Mouse (Mus musculus) MEL (cell line): ENCODE measurements at regions not wholly inside any gene's neighbourhood (a gene's known extent, or its start where the extent isn't known, plus 50 kb on each side); places are given as distances from the start of the nearest gene placed in this dataset.

ENCODE experiments used
- CTCF ChIP-seq, 3 experiments: IDR thresholded peaks in 2 of 3; conservative IDR thresholded peaks in 1 of 3; 2 replicates each; pipeline ENCODE4 v1.5.1; 2011 to 2012; ENCODE audit warnings: low read length in 3 of 3, low read depth in 2 of 3, mild to moderate bottlenecking in 2 of 3, improper control_type of control experiment in 1 of 3, inconsistent platforms in 1 of 3, mixed read lengths in 1 of 3, moderate library complexity in 1 of 3; ENCODE audit not compliant: control insufficient read depth in 1 of 3, insufficient read depth in 1 of 3, poor library complexity in 1 of 3, severe bottlenecking in 1 of 3
- EP300 ChIP-seq, 2 experiments: IDR thresholded peaks; 2 replicates each; pipeline ENCODE4 v1.6.1; 2011; ENCODE audit warnings: improper control_type of control experiment in 2 of 2, low read length in 2 of 2, low read depth in 1 of 2, mild to moderate bottlenecking in 1 of 2
- KAT2A ChIP-seq: conservative IDR thresholded peaks from 2 replicates; pipeline ENCODE4 v1.6.1; 2012; ENCODE audit warnings: low read depth, low read length, improper control_type of control experiment, inconsistent platforms
- MAX ChIP-seq: IDR thresholded peaks from 2 replicates; pipeline ENCODE4 v1.6.1; 2011; ENCODE audit warnings: low read length, improper control_type of control experiment
- POLR2A ChIP-seq, 2 experiments: IDR thresholded peaks; 2 replicates each; pipeline ENCODE4 v1.6.1; 2011 to 2012; ENCODE audit warnings: low read length in 2 of 2, mild to moderate bottlenecking in 2 of 2, control low read depth in 1 of 2, improper control_type of control experiment in 1 of 2, low read depth in 1 of 2, moderate library complexity in 1 of 2; ENCODE audit not compliant: control insufficient read depth in 1 of 2, insufficient read depth in 1 of 2, poor library complexity in 1 of 2
- POLR2AphosphoS5 ChIP-seq: IDR thresholded peaks from 2 replicates; pipeline ENCODE4 v1.6.1; 2012; ENCODE audit warnings: low read depth, borderline replicate concordance, mild to moderate bottlenecking, inconsistent platforms, low read length, moderate library complexity, mixed read lengths
- SMC3 ChIP-seq: IDR thresholded peaks from 2 replicates; pipeline ENCODE4 v1.6.1; 2011; ENCODE audit warnings: low read depth, low read length, improper control_type of control experiment
- ZC3H11A ChIP-seq: IDR thresholded peaks from 2 replicates; pipeline ENCODE4 v1.6.1; 2012; ENCODE audit warnings: low read depth, mild to moderate bottlenecking, inconsistent platforms, low read length, improper control_type of control experiment
- ZNF384 ChIP-seq: IDR thresholded peaks from 2 replicates; pipeline ENCODE4 v1.6.1; 2012; ENCODE audit warnings: low read depth, mild to moderate bottlenecking, inconsistent platforms, low read length, improper control_type of control experiment

GRCm38 (mm10) chr14:123048451-123048850, 64.6 kb upstream of the Tmtc4 start:
- TF ChIP-seq CTCF (IDR thresholded peaks at IDR 0.05 in 2 of 3, conservative IDR thresholded peaks at IDR 0.05 in 1 of 3; ENCODE audit: control insufficient read depth in 1 of 3, insufficient read depth in 1 of 3, low read depth in 2 of 3, low read length in 3 of 3, poor library complexity in 1 of 3, severe bottlenecking in 1 of 3) (no peak), EP300 (IDR thresholded peaks at IDR 0.05; ENCODE audit: low read depth in 1 of 2, low read length in 2 of 2) (no peak), POLR2A (IDR thresholded peaks at IDR 0.05; ENCODE audit: control insufficient read depth in 1 of 2, insufficient read depth in 1 of 2, low read depth in 1 of 2, low read length in 2 of 2, poor library complexity in 1 of 2) (no peak), ZNF384 (no peak), MAX (no peak), POLR2AphosphoS5 (no peak), SMC3 (no peak), KAT2A (no peak), ZC3H11A (no peak)
